Mouse (Mus musculus): ENCODE measurements around the gene Ublcp1.
"Not testable (repeated sequence)": the region's sequence is repeated elsewhere in the genome, so short reads cannot be mapped to it uniquely, and the experiment has no call there.

Ublcp1 gene

GRCm38 (mm10) chr11:44494643-44495323, 24.5 kb upstream of the Ublcp1 start:
- no peak for DNase-seq (ENCODE audit: low spot score in 2 of 2)

- no peak for DNase-seq (ENCODE audit: low spot score in 2 of 2)
These were observed 18.8 kb upstream of the Ublcp1 start for GRCm38 (mm10) chr11:44489117-44489516.

- DNase-seq (ENCODE audit: low spot score in 2 of 2): no peak
These were observed 14.9 kb upstream of the Ublcp1 start for GRCm38 (mm10) chr11:44485089-44485736.

- DNase-seq (ENCODE audit: low spot score in 2 of 2): no peak
These were observed 9.9 kb upstream of the Ublcp1 start for GRCm38 (mm10) chr11:44480246-44480645.

- no peak for DNase-seq (ENCODE audit: low spot score in 2 of 2)
These were observed 8.1 kb upstream of the Ublcp1 start for GRCm38 (mm10) chr11:44478382-44478781.

GRCm38 (mm10) chr11:44476445-44476844, 6.1 kb upstream of the Ublcp1 start:
- DNase-seq (ENCODE audit: low spot score in 2 of 2): no peak

GRCm38 (mm10) chr11:44475467-44475866, 5.2 kb upstream of the Ublcp1 start:
- no peak for DNase-seq (ENCODE audit: low spot score in 2 of 2)

GRCm38 (mm10) chr11:44471337-44471995, 1.2 kb upstream of the Ublcp1 start:
- DNase-seq (ENCODE audit: low spot score in 2 of 2): peak in 1 of 2 experiments; percentile 6

- DNase-seq (ENCODE audit: low spot score in 2 of 2): no peak
These were observed 459 bp downstream of the Ublcp1 start for GRCm38 (mm10) chr11:44469646-44470431.

- DNase-seq (ENCODE audit: low spot score in 2 of 2): no peak
These were observed 1.9 kb downstream of the Ublcp1 start for GRCm38 (mm10) chr11:44468306-44468790.

- DNase-seq (ENCODE audit: low spot score in 2 of 2): no peak
These were observed 3.3 kb downstream of the Ublcp1 start for GRCm38 (mm10) chr11:44466949-44467442.

GRCm38 (mm10) chr11:44461493-44461892, 8.8 kb downstream of the Ublcp1 start:
- DNase-seq (ENCODE audit: low spot score in 2 of 2): no peak

GRCm38 (mm10) chr11:44453423-44453822, 16.9 kb downstream of the Ublcp1 start:
- DNase-seq (ENCODE audit: low spot score in 2 of 2): peak in 1 of 2 experiments; percentile 44

GRCm38 (mm10) chr11:44452016-44452415, 18.3 kb downstream of the Ublcp1 start:
- not testable (repeated sequence) for DNase-seq (ENCODE audit: low spot score in 2 of 2)

- no peak for DNase-seq (ENCODE audit: low spot score in 2 of 2)
These were observed 19.3 kb downstream of the Ublcp1 start for GRCm38 (mm10) chr11:44451046-44451445.

- no peak for DNase-seq (ENCODE audit: low spot score in 2 of 2)
These were observed 32.5 kb downstream of the Ublcp1 start for GRCm38 (mm10) chr11:44437786-44438185.

- no peak for DNase-seq (ENCODE audit: low spot score in 2 of 2)
These were observed 40.3 kb downstream of the Ublcp1 start for GRCm38 (mm10) chr11:44430036-44430435.

GRCm38 (mm10) chr11:44427951-44428350, 42.3 kb downstream of the Ublcp1 start:
- no peak for DNase-seq (ENCODE audit: low spot score in 2 of 2)

- no peak for DNase-seq (ENCODE audit: low spot score in 2 of 2)
These were observed 44.7 kb downstream of the Ublcp1 start for GRCm38 (mm10) chr11:44425626-44426025.

GRCm38 (mm10) chr11:44425006-44425405, 45.3 kb downstream of the Ublcp1 start:
- no peak for DNase-seq (ENCODE audit: low spot score in 2 of 2)

GRCm38 (mm10) chr11:44423955-44424354, 46.3 kb downstream of the Ublcp1 start:
- DNase-seq (ENCODE audit: low spot score in 2 of 2): no peak

GRCm38 (mm10) chr11:44423261-44423660, 47.0 kb downstream of the Ublcp1 start:
- DNase-seq (ENCODE audit: low spot score in 2 of 2): no peak

All from left cerebral cortex, adult 9 months (tissue).